Mouse (Mus musculus): ENCODE measurements around the gene Gm20738. TPM values are rescaled to one million over a fixed set of nuclear protein-coding genes. Genes with fewer than 3 reads are reported as not detected.
"Not testable (repeated sequence)": the region's sequence is repeated elsewhere in the genome, so short reads cannot be mapped to it uniquely, and the experiment has no call there.

Gene Gm20738
- polyA plus RNA-seq (2015; fragmentation: Nextera tagmentation; extraction: Ambion mirVana), result not detected in 2 replicates

GRCm38 (mm10) chrY:37957511-37957910 is at the start of gene Gm20738:
Gene Gm20738, plus strand, starts transcription at chrY:37957811.
- not testable (repeated sequence) for H3K4me2 ChIP-seq (ENCODE audit: low read depth, low read length); H3K9ac ChIP-seq (ENCODE audit: low read length); H3K36me3 ChIP-seq (ENCODE audit: control insufficient read depth, insufficient read depth, low read length); H3K4me3 ChIP-seq (replicated peaks; ENCODE audit: low read length); H3K27ac ChIP-seq (ENCODE audit: low read length); H3K27me3 ChIP-seq (ENCODE audit: control insufficient read depth, insufficient read depth, low read length); H3K9me3 ChIP-seq (replicated peaks; ENCODE audit: control insufficient read depth, low read length); H3K4me1 ChIP-seq (ENCODE audit: control insufficient read depth, insufficient read depth, low read length); ATAC-seq (ENCODE audit: insufficient read depth, low FRiP score)
- 70% methylated on average over 2 of the region's 4 CpGs for WGBS
